Mouse (Mus musculus) hindlimb bud, embryonic 11.5 days (tissue): Measurements from ENCODE around the gene Olfr1537.

Source experiments
- DNase-seq: peaks from one replicate; pipeline ENCODE4 v3.0.0-alpha.2; 2012; ENCODE audit warnings: low read depth, low spot score; ENCODE audit errors: extremely low spot score

The Olfr1537 gene

GRCm38 (mm10) chr9:39249894-39250293 lies at the start of gene Olfr1537:
Olfr1537 (minus strand) TSS chr9:39249994.
- no peak for DNase-seq

GRCm38 (mm10) chr9:39287136-39287535 lies 37.3 kb upstream of the Olfr1537 start:
- DNase-seq, result no peak

DNA sequence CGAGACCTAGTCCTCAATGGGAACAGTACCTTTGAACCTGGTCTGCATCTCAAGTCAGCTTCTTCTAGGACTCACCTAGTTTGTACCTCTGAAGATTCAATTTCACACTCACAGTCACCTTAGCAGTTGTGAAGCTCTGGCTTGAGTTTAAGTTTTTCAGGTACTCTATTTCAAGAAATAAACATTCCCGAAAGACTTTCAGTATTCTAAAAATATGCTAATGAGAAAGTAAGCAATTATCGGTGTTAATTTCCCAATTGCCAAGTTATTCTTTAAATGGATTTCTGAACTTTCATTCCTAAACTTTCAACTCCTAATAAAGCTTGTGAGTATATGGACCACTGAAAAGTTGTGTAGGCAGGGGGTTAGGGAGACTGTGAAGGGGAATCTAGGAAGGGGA lies 26.9 kb upstream of the Olfr1537 start, which contains the start of gene Olfr945:
Olfr945 (minus strand) TSS at position 101 of the 400 bp plus-strand sequence.
- no peak for DNase-seq

DNA sequence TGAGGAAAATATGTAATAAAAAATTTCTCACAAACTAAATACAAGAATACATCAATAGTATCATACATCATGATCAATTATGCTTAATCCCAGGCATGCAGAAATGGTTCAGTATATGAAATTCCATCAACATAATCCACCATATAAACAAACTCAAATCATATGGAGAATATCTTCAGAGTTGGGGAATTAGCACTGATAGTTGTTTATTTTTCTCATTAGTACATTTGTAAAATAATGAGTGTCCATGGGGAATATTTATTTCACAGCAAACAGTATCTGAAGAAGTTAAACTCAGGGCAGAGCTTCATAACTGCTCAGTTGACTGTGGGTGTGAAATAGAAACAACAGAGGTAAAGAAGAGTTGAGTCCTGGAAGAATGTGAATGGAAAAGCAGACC lies 48.2 kb downstream of the Olfr1537 start, which contains the start of gene Olfr944:
Olfr944 (plus strand) TSS at position 301 of the 400 bp plus-strand sequence.
- no peak for DNase-seq
